Mouse (Mus musculus): ENCODE measurements around the gene Fbxw9. TPM values are rescaled to one million over a fixed set of nuclear protein-coding genes. Genes with fewer than 3 reads are reported as not detected.

Gene Fbxw9
- polyA plus RNA-seq, 1 experiment from 2014 or later = 28.2 TPM

DNA sequence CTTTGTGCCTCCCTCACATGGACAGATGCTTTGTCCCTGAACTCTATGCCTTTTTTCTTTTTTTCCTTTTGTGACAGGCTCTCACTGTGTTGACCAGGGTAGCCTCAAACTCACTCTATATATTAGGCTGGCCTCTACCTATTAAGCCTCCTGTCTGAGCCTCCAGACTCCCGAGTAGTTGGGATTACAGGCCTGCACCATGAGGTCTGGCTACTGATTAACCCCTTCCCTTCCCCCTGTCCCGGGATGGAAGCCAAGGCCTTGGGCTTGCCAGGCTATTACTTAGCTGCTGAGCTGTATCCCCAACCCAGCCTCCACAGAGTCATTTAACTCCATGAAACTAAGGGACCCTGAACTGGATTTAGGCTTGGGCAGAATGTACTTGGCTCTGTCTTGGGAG lies 5.4 kb downstream of the Fbxw9 start:
- no peak for ATAC-seq (ENCODE audit: low read depth)
- H3K27ac ChIP-seq (ENCODE audit: low read length) = no peak overlapping the region

DNA sequence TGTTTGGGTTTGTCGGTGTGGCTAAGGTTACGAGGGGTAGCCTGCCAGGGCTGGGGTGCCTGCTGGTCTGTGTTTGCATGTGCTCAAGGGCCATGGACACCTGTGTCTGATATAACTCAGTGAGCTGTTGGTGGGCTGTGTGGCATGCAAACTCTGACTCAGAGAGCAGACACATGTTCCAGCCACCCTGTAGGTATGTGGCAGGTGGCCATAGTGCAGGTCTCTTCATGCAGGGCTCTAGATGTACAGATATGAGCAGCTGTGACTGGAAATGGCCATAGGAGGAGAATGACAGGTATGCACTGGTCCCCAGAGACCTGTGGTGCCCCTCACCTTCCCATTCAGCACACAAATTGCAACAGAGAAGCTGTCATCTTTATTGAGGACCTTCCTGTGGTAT lies 7.3 kb downstream of the Fbxw9 start:
- WGBS = 92% methylated on average over 2 of the region's 2 CpGs
- no peak for ATAC-seq (ENCODE audit: low read depth)
- Histone ChIP-seq H3K4me1 (replicated peaks; ENCODE audit: control insufficient read depth, insufficient read depth, low read length) (peaks cover 8% of the 10 kb centered on the region), H3K27me3 (ENCODE audit: control insufficient read depth, insufficient read depth, low read depth, low read length) (no peaks in the 10 kb centered on the region), H3K4me3 (ENCODE audit: low read length) (no peak overlapping the region), H3K36me3 (ENCODE audit: control insufficient read depth, insufficient read depth, low read length) (peaks cover 4% of the 10 kb centered on the region), H3K4me2 (ENCODE audit: low read depth, low read length) (no peak overlapping the region), H3K9ac (ENCODE audit: low read length) (no peak overlapping the region), H3K9me3 (ENCODE audit: control insufficient read depth, low read length) (no peaks in the 10 kb centered on the region), H3K27ac (ENCODE audit: low read length) (no peak overlapping the region)

More for the DNA sequence above, 5.4 kb downstream of the Fbxw9 start:
- Histone ChIP-seq H3K4me3 (ENCODE audit: low read length) (no peak overlapping the region), H3K4me2 (ENCODE audit: low read depth, low read length) (no peak overlapping the region), H3K36me3 (ENCODE audit: control insufficient read depth, insufficient read depth, low read length) (peaks cover 4% of the 10 kb centered on the region), H3K9ac (ENCODE audit: low read length) (no peak overlapping the region), H3K27me3 (ENCODE audit: control insufficient read depth, insufficient read depth, low read depth, low read length) (no peaks in the 10 kb centered on the region), H3K9me3 (ENCODE audit: control insufficient read depth, low read length) (no peaks in the 10 kb centered on the region), H3K4me1 (replicated peaks; ENCODE audit: control insufficient read depth, insufficient read depth, low read length) (no peaks in the 10 kb centered on the region; the same call in 1 of the 2 replicates)
- WGBS = 29% methylated on average over 2 of the region's 2 CpGs

DNA sequence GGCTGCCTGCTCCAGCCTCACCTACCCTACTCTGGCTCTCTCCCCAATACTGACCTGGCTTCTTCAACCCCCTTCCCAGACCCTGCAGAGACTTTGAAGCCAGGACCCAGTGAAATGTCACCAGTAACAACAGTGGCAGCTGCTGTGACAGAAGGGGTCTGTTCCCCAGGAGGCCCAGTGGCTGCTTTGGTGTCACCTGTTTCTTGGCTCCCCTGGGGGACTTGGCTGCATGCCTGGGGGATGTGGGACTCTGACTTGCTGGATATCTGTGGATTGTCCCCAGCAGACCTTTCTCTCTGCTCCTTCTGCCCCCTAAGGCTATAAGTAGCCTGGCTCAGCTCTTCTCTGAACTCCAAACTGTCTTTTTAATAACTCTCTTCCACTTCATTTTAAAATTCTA lies 8.1 kb downstream of the Fbxw9 start, which contains the start of gene Gm5741:
Gene Gm5741, minus strand, starts transcription at position 1 of the 400 bp plus-strand sequence.
- no peak for ATAC-seq (ENCODE audit: low read depth)

DNA sequence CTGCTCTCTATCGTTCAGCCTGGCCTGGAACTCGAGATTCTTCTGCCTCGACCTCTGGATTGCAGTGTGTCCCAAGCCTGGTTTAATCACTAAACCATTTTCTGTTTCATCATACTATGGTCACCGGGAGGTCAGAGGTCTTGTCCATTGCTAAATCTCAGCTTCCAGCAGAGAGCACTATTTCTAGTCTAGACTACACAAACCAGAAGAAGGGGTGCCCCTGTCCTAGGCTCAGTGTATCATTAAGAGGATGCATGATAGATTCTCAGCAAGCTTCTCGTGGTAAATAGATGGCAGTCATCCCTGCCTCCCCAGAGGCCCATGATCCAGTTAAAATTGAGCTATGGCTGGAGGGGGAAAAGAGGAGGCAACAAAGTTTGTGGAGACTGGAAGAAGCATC lies 11.2 kb downstream of the Fbxw9 start:
- WGBS = 64% methylated on average over 5 of the region's 5 CpGs
- peak overlapping the region; percentile 82 for H3K4me2 ChIP-seq (ENCODE audit: low read depth, low read length)
- peak overlapping the region; percentile 95 for H3K9ac ChIP-seq (ENCODE audit: low read length)
- no peaks in the 10 kb centered on the region for H3K27me3 ChIP-seq (ENCODE audit: control insufficient read depth, insufficient read depth, low read depth, low read length)
- H3K4me3 ChIP-seq (ENCODE audit: low read length) = peak overlapping the region; percentile 99
- H3K27ac ChIP-seq (ENCODE audit: low read length) = peak overlapping the region; percentile 98
- ATAC-seq (ENCODE audit: low read depth) = no peak
- peaks cover 12% of the 10 kb centered on the region for H3K4me1 ChIP-seq (replicated peaks; ENCODE audit: control insufficient read depth, insufficient read depth, low read length)
- peaks cover 15% of the 10 kb centered on the region for H3K36me3 ChIP-seq (ENCODE audit: control insufficient read depth, insufficient read depth, low read length)
- H3K9me3 ChIP-seq (ENCODE audit: control insufficient read depth, low read length) = no peaks in the 10 kb centered on the region

More for the DNA sequence above, 8.1 kb downstream of the Fbxw9 start, which contains the start of gene Gm5741:
- H3K4me3 ChIP-seq (ENCODE audit: low read length) = no peak within 1 kb of the TSS
- no peak within 1 kb of the TSS for H3K27ac ChIP-seq (ENCODE audit: low read length)
- H3K27me3 ChIP-seq (ENCODE audit: control insufficient read depth, insufficient read depth, low read depth, low read length) = no peaks in the 10 kb centered on the region
- H3K4me1 ChIP-seq (replicated peaks; ENCODE audit: control insufficient read depth, insufficient read depth, low read length) = peaks cover 12% of the 10 kb centered on the region
- H3K36me3 ChIP-seq (ENCODE audit: control insufficient read depth, insufficient read depth, low read length) = peaks cover 4% of the 10 kb centered on the region
- no peak within 1 kb of the TSS for H3K4me2 ChIP-seq (ENCODE audit: low read depth, low read length)
- H3K9me3 ChIP-seq (ENCODE audit: control insufficient read depth, low read length) = no peaks in the 10 kb centered on the region
- H3K9ac ChIP-seq (ENCODE audit: low read length) = no peak within 1 kb of the TSS

DNA sequence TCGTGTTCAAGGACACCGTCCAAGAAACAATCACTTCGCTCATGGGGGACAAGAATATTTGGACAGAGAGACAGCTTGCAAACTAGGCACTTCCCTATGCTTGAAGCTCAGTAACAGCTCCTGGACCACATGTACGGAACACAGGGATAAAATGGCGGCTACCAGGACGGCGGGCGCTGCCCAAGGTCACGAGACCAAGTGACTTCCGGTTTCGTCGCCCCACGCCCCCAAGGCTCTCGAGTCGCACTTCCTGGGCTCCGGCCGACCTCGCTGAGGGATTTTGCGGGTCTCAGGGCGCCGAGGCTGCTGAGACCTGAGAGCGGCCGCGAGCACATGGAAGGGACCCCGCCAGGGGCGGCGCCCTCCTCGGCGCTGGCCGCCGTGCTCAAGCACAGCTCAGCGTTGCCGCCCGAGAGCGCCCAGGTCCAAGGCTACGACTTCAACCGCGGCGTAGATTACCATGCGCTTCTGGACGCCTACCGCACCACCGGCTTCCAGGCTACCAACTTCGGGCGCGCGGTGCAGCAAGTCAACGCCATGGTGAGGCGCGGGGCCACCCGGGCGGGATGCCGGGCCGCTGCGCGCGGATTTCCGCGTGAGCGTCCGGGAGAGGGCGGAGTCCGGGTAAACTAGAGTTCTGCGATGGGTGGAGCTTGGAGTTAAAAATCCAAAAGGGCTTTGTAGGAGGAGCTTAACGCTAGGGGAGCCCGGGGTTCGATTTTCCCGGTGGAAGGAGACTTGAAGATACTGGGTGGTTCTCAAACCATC lies 11.8 kb downstream of the Fbxw9 start, which contains the start of gene Dhps:
Gene Dhps, plus strand, starts transcription at position 244 of the 768 bp plus-strand sequence.
- H3K9ac ChIP-seq (ENCODE audit: low read length) = peak within 1 kb of the TSS; percentile 95
- H3K4me1 ChIP-seq (replicated peaks; ENCODE audit: control insufficient read depth, insufficient read depth, low read length) = peaks cover 12% of the 10 kb centered on the region
- H3K27ac ChIP-seq (ENCODE audit: low read length) = peak within 1 kb of the TSS; percentile 98
- under 1% methylated on average over 68 of the region's 68 CpGs for WGBS
- H3K9me3 ChIP-seq (ENCODE audit: control insufficient read depth, low read length) = no peaks in the 10 kb centered on the region
- H3K36me3 ChIP-seq (ENCODE audit: control insufficient read depth, insufficient read depth, low read length) = peaks cover 21% of the 10 kb centered on the region
- peak; percentile 95 for ATAC-seq (ENCODE audit: low read depth)
- peak within 1 kb of the TSS; percentile 82 for H3K4me2 ChIP-seq (ENCODE audit: low read depth, low read length)
- no peaks in the 10 kb centered on the region for H3K27me3 ChIP-seq (ENCODE audit: control insufficient read depth, insufficient read depth, low read depth, low read length)
- peak within 1 kb of the TSS; percentile 99 for H3K4me3 ChIP-seq (ENCODE audit: low read length)

DNA sequence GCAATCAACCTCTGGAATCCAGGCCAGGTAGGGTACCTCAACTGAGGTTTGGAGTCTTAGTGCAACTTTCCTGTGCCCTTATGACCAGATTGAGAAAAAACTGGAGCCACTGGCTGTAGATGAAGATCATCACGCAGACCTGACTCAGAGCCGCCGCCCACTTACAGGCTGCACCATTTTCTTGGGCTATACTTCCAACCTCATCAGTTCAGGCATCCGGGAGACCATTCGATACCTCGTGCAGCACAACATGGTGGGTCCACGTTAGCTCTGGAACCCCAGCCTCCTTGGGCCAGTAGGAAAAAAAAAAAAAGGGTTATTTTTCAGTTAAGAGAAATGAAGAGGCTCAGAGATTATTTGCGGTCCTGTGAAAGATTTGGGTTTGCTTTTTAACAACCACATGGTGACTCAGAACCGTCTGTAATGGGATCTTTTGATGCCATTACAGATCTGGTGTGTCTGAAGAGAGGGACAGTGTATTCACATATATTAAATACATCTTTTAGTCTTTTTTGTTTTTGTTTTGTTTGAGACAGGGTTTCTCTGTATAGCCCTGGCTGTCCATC lies 12.6 kb downstream of the Fbxw9 start:
- ATAC-seq (ENCODE audit: low read depth) = 0 out of 2 replicates have a peak, but pooled peaks have one; percentile 18
- 37% methylated on average over 9 of the region's 9 CpGs for WGBS
- H3K4me3 ChIP-seq (ENCODE audit: low read length) = peak overlapping the region; percentile 99
- peak overlapping the region; percentile 98 for H3K27ac ChIP-seq (ENCODE audit: low read length)
- H3K27me3 ChIP-seq (ENCODE audit: control insufficient read depth, insufficient read depth, low read depth, low read length) = no peaks in the 10 kb centered on the region
- H3K9me3 ChIP-seq (ENCODE audit: control insufficient read depth, low read length) = no peaks in the 10 kb centered on the region
- H3K36me3 ChIP-seq (ENCODE audit: control insufficient read depth, insufficient read depth, low read length) = peaks cover 22% of the 10 kb centered on the region
- peak overlapping the region; percentile 95 for H3K9ac ChIP-seq (ENCODE audit: low read length)
- H3K4me1 ChIP-seq (replicated peaks; ENCODE audit: control insufficient read depth, insufficient read depth, low read length) = peaks cover 12% of the 10 kb centered on the region
- peak overlapping the region; percentile 82 for H3K4me2 ChIP-seq (ENCODE audit: low read depth, low read length)

DNA sequence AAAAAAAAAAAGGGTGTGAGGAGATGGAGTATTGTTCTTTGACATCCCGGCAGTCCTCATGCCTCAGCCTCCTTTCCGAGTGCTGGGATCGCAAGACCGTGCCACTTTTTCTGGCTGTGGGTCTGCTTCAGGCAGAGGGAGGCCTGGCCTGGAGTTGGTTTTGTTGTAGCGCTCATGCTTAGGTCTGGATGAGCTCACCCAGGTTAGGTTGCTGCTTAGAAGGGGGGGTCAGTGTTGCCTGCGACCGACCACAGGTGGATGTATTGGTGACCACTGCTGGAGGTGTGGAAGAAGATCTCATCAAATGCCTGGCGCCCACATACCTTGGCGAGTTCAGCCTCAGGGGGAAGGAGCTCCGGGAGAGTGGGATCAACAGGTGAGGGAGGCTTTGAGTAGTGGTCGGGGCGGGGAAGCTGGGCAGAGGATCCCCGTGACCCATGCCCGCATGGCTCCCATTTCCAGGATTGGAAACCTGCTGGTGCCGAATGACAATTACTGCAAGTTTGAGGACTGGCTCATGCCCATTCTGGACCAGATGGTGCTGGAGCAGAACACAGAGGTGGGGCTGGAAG lies 13.3 kb downstream of the Fbxw9 start:
- WGBS = 81% methylated on average over 15 of the region's 15 CpGs
- no peak overlapping the region for H3K4me3 ChIP-seq (ENCODE audit: low read length)
- peaks cover 22% of the 10 kb centered on the region for H3K36me3 ChIP-seq (ENCODE audit: control insufficient read depth, insufficient read depth, low read length)
- no peak for ATAC-seq (ENCODE audit: low read depth)
- peaks cover 12% of the 10 kb centered on the region for H3K4me1 ChIP-seq (replicated peaks; ENCODE audit: control insufficient read depth, insufficient read depth, low read length)
- no peak overlapping the region for H3K9ac ChIP-seq (ENCODE audit: low read length)
- H3K9me3 ChIP-seq (ENCODE audit: control insufficient read depth, low read length) = no peaks in the 10 kb centered on the region
- H3K27ac ChIP-seq (ENCODE audit: low read length) = no peak overlapping the region
- H3K4me2 ChIP-seq (ENCODE audit: low read depth, low read length) = no peak overlapping the region
- H3K27me3 ChIP-seq (ENCODE audit: control insufficient read depth, insufficient read depth, low read depth, low read length) = no peaks in the 10 kb centered on the region

DNA sequence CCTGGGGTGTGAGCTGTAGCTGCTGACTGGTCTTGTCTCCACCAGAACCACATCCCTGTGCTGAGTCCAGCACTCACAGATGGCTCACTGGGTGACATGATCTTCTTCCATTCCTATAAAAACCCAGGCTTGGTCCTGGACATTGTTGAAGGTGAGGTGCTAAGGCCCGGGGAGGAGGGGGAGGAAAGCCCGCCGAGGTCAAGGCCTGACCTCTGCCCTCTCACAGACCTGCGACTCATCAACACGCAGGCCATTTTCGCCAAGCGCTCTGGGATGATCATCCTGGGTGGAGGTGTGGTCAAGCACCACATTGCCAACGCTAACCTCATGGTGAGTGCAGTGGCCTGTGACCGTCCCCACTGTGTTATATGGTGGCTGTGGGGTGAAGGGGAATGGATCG lies 14.3 kb downstream of the Fbxw9 start:
- no peak overlapping the region for H3K4me2 ChIP-seq (ENCODE audit: low read depth, low read length)
- WGBS = 78% methylated on average over 10 of the region's 10 CpGs
- no peak overlapping the region for H3K4me3 ChIP-seq (ENCODE audit: low read length)

DNA sequence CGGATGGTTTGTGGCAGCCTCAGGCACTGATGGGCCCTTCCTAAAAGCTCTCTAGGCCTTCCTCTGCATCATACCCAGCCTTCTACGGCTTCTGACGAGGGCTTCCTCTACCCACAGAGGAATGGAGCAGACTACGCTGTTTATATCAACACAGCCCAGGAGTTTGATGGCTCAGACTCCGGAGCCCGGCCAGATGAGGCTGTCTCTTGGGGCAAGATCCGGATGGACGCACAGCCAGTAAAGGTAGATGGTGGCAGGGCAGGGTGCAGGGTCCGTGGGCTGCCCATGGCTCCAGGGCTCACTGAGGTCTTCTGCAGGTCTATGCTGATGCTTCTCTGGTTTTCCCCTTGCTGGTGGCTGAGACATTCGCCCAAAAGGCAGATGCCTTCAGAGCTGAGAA lies 14.8 kb downstream of the Fbxw9 start:
- Histone ChIP-seq H3K9ac (ENCODE audit: low read length) (no peak overlapping the region), H3K36me3 (ENCODE audit: control insufficient read depth, insufficient read depth, low read length) (peaks cover 22% of the 10 kb centered on the region), H3K4me2 (ENCODE audit: low read depth, low read length) (no peak overlapping the region), H3K4me3 (ENCODE audit: low read length) (no peak overlapping the region), H3K27ac (ENCODE audit: low read length) (no peak overlapping the region), H3K4me1 (replicated peaks; ENCODE audit: control insufficient read depth, insufficient read depth, low read length) (peaks cover 15% of the 10 kb centered on the region), H3K9me3 (ENCODE audit: control insufficient read depth, low read length) (no peaks in the 10 kb centered on the region), H3K27me3 (ENCODE audit: control insufficient read depth, insufficient read depth, low read depth, low read length) (no peaks in the 10 kb centered on the region)
- ATAC-seq (ENCODE audit: low read depth) = no peak
- 94% methylated on average over 10 of the region's 10 CpGs for WGBS

More for the DNA sequence above, 14.3 kb downstream of the Fbxw9 start:
- Histone ChIP-seq H3K36me3 (ENCODE audit: control insufficient read depth, insufficient read depth, low read length) (peaks cover 22% of the 10 kb centered on the region), H3K27ac (ENCODE audit: low read length) (no peak overlapping the region), H3K27me3 (ENCODE audit: control insufficient read depth, insufficient read depth, low read depth, low read length) (no peaks in the 10 kb centered on the region), H3K4me1 (replicated peaks; ENCODE audit: control insufficient read depth, insufficient read depth, low read length) (peaks cover 12% of the 10 kb centered on the region), H3K9me3 (ENCODE audit: control insufficient read depth, low read length) (no peaks in the 10 kb centered on the region), H3K9ac (ENCODE audit: low read length) (no peak overlapping the region)
- no peak for ATAC-seq (ENCODE audit: low read depth)
